Mouse (Mus musculus): Measurements from ENCODE around the gene Pacsin2. TPM values are rescaled to one million over a fixed set of nuclear protein-coding genes. Genes with fewer than 3 reads are reported as not detected.

Pacsin2 gene
- total and polyA plus RNA-seq, 2 experiments = 29.1 to 34.0 TPM

DNA sequence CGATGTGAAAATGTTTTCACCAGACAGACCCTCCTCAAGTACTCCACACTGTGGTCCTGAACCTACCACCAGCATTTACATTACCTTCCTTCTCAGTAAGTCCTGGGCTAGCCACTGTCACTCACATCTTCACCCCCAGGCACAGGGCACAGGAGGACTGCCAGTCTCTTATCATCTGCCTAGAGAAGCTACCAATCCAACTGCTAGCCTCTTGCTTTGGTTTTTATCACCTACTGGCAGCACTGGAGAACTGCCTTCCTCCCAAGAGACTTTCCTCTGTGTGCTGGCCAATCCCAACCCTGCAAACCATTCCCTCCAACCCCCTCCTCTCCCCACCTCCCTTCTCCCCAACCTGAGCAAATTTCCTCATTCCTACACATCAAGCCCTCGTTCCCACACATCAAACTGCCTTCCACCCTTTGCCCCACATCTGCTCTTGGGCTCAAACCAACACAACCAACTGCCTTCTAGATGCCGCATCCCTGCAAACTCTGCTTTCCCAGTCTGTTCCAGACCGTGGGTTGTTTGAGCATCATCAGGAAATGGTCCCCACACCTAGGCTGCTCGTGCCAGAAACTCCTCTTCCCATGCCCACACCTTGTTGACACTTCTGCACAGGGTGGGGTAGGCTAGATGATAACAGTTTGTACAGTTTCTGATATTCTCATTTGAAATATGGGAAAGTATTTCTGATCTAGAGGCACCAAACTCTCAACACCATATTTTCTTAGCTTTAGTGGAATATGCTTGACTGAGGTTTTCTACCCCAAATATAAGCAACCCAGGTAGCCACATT lies 40.6 kb downstream of the Pacsin2 start:
- 71% methylated on average over 5 of the region's 5 CpGs for WGBS
- Histone ChIP-seq H3K4me3 (ENCODE audit: insufficient read depth, low read depth, low read length) (no peak overlapping the region), H3K36me3 (ENCODE audit: control insufficient read depth, insufficient read depth, low read length) (no peaks in the 10 kb centered on the region), H3K9ac (ENCODE audit: low read depth, low read length) (no peak overlapping the region), H3K4me1 (ENCODE audit: control insufficient read depth, insufficient read depth, low read length) (peaks cover 8% of the 10 kb centered on the region), H3K27ac (replicated peaks; ENCODE audit: insufficient read depth, low read depth, low read length) (no peak overlapping the region), H3K79me2 (ENCODE audit: control insufficient read depth, insufficient read depth, low read length) (peaks cover 52% of the 10 kb centered on the region), H3K27me3 (ENCODE audit: control insufficient read depth, insufficient read depth, low read length) (no peaks in the 10 kb centered on the region)
- DNase-seq (ENCODE audit: extremely low read depth, low read depth, low spot score) = no peak
- TF ChIP-seq CTCF (IDR thresholded peaks at IDR 0.05; ENCODE audit: low read depth, low read length) = no peak

- no peak for TF ChIP-seq CTCF (IDR thresholded peaks at IDR 0.05; ENCODE audit: low read depth, low read length)
- no peak for TF ChIP-seq POLR2A (IDR thresholded peaks at IDR 0.05; ENCODE audit: extremely low read depth, insufficient read depth, low read length)
- Histone ChIP-seq H3K27me3 (ENCODE audit: control insufficient read depth, insufficient read depth, low read length) (no peaks in the 10 kb centered on the region), H3K4me1 (ENCODE audit: control insufficient read depth, insufficient read depth, low read length) (peaks cover 8% of the 10 kb centered on the region), H3K36me3 (ENCODE audit: control insufficient read depth, insufficient read depth, low read length) (no peaks in the 10 kb centered on the region), H3K27ac (replicated peaks; ENCODE audit: insufficient read depth, low read depth, low read length) (no peak overlapping the region), H3K4me3 (ENCODE audit: insufficient read depth, low read depth, low read length) (no peak overlapping the region), H3K9ac (ENCODE audit: low read depth, low read length) (no peak overlapping the region), H3K79me2 (ENCODE audit: control insufficient read depth, insufficient read depth, low read length) (peaks cover 57% of the 10 kb centered on the region)
- whole genome bisulfite sequencing = 81% methylated on average over 15 of the region's 15 CpGs
- DNase-seq (ENCODE audit: extremely low read depth, low read depth, low spot score) = no peak
Measured at GRCm38 (mm10) chr15:83422299-83422981, 42.0 kb downstream of the Pacsin2 start.

DNA sequence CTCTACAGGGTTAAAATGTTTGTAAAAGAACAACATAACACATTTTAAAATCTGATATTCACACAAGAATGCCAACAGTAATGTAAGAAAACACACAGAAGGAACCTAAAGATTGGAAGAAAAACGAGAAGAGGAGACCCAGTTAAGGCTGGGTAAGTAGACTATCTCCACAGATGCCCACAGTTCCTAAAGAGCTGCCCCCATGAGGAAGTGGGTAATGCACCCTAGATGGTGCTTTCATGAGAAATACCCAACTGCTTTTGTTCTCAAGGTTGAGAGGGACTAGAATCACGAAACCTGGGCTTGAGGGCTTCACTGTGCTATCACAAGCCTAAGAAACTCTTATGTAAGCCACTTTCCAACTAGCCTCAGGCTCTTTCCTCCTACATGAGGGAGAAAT lies 44.8 kb downstream of the Pacsin2 start:
- TF ChIP-seq POLR2A (IDR thresholded peaks at IDR 0.05; ENCODE audit: extremely low read depth, insufficient read depth, low read length) (no peak), CTCF (IDR thresholded peaks at IDR 0.05; ENCODE audit: low read depth, low read length) (no peak)
- Histone ChIP-seq H3K27me3 (ENCODE audit: control insufficient read depth, insufficient read depth, low read length) (no peaks in the 10 kb centered on the region), H3K4me3 (ENCODE audit: insufficient read depth, low read depth, low read length) (no peak overlapping the region), H3K9ac (ENCODE audit: low read depth, low read length) (no peak overlapping the region), H3K79me2 (ENCODE audit: control insufficient read depth, insufficient read depth, low read length) (peaks cover 46% of the 10 kb centered on the region), H3K27ac (replicated peaks; ENCODE audit: insufficient read depth, low read depth, low read length) (no peak overlapping the region), H3K36me3 (ENCODE audit: control insufficient read depth, insufficient read depth, low read length) (no peaks in the 10 kb centered on the region), H3K4me1 (ENCODE audit: control insufficient read depth, insufficient read depth, low read length) (peaks cover 8% of the 10 kb centered on the region; the same call in 1 of the 2 replicates)
- DNase-seq (ENCODE audit: extremely low read depth, low read depth, low spot score) = no peak
- WGBS = 79% methylated on average over 2 of the region's 2 CpGs

DNA sequence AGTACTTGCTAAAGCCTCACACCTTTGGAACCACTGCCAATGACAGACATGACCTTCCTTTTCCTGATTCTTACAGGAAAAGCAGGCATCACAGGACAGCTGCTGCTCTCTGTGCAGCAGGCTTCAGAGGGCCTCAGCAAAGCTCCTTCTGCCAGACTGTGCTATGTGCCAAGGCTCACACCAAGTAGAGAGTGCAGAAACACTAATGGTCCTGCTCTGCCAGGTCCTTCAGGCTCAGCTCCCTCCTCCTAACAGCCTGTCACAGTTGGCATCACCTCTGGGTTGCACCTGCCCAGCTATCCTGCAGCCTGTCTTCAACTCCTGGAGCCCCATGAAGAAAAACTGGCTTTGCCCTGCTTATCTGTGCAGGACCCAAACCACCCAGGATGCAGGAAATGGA lies 45.7 kb downstream of the Pacsin2 start:
- Histone ChIP-seq H3K4me3 (ENCODE audit: insufficient read depth, low read depth, low read length) (no peak overlapping the region), H3K27me3 (ENCODE audit: control insufficient read depth, insufficient read depth, low read length) (no peaks in the 10 kb centered on the region), H3K79me2 (ENCODE audit: control insufficient read depth, insufficient read depth, low read length) (peaks cover 43% of the 10 kb centered on the region), H3K36me3 (ENCODE audit: control insufficient read depth, insufficient read depth, low read length) (no peaks in the 10 kb centered on the region), H3K9ac (ENCODE audit: low read depth, low read length) (no peak overlapping the region), H3K27ac (replicated peaks; ENCODE audit: insufficient read depth, low read depth, low read length) (no peak overlapping the region), H3K4me1 (ENCODE audit: control insufficient read depth, insufficient read depth, low read length) (peaks cover 8% of the 10 kb centered on the region)
- TF ChIP-seq POLR2A (IDR thresholded peaks at IDR 0.05; ENCODE audit: extremely low read depth, insufficient read depth, low read length) (no peak), CTCF (IDR thresholded peaks at IDR 0.05; ENCODE audit: low read depth, low read length) (no peak)
- no peak for DNase-seq (ENCODE audit: extremely low read depth, low read depth, low spot score)

GRCm38 (mm10) chr15:83417916-83418315 lies 46.5 kb downstream of the Pacsin2 start:
- WGBS = 95% methylated on average over 6 of the region's 6 CpGs
- H3K4me1 ChIP-seq (ENCODE audit: control insufficient read depth, insufficient read depth, low read length) = peaks cover 8% of the 10 kb centered on the region
- TF ChIP-seq POLR2A (IDR thresholded peaks at IDR 0.05; ENCODE audit: extremely low read depth, insufficient read depth, low read length) = no peak
- TF ChIP-seq CTCF (IDR thresholded peaks at IDR 0.05; ENCODE audit: low read depth, low read length) = no peak

DNA sequence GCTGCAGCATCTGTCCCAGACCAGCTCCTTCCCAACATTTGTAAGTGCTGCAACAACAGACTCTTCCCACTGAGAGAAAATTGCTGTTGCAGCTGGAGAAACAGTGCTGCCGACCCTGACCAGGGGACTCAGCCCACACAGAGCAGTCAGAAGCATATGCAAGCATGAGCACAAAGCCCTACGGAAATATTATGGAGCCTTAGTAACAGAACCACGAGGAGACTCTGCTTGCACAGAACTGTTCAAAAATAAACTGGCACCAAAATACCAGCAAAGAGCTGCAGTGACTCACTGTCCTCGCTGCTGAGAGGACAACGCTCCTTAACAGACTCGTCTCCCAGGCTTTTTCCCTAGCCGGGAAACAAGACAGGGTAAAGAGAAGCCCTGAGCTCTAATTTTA lies 47.0 kb downstream of the Pacsin2 start:
- peaks cover 6% of the 10 kb centered on the region for H3K4me1 ChIP-seq (ENCODE audit: control insufficient read depth, insufficient read depth, low read length)
- 83% methylated on average over 7 of the region's 7 CpGs for WGBS
- no peak overlapping the region for H3K9ac ChIP-seq (ENCODE audit: low read depth, low read length)
- no peak for DNase-seq (ENCODE audit: extremely low read depth, low read depth, low spot score)
- H3K27ac ChIP-seq (replicated peaks; ENCODE audit: insufficient read depth, low read depth, low read length) = no peak overlapping the region
- no peaks in the 10 kb centered on the region for H3K27me3 ChIP-seq (ENCODE audit: control insufficient read depth, insufficient read depth, low read length)
- H3K4me3 ChIP-seq (ENCODE audit: insufficient read depth, low read depth, low read length) = no peak overlapping the region
- peaks cover 36% of the 10 kb centered on the region for H3K79me2 ChIP-seq (ENCODE audit: control insufficient read depth, insufficient read depth, low read length)
- TF ChIP-seq CTCF (IDR thresholded peaks at IDR 0.05; ENCODE audit: low read depth, low read length) (no peak), POLR2A (IDR thresholded peaks at IDR 0.05; ENCODE audit: extremely low read depth, insufficient read depth, low read length) (no peak)
- no peaks in the 10 kb centered on the region for H3K36me3 ChIP-seq (ENCODE audit: control insufficient read depth, insufficient read depth, low read length)

More at GRCm38 (mm10) chr15:83417916-83418315, 46.5 kb downstream of the Pacsin2 start:
- Histone ChIP-seq H3K79me2 (ENCODE audit: control insufficient read depth, insufficient read depth, low read length) (peaks cover 38% of the 10 kb centered on the region), H3K4me3 (ENCODE audit: insufficient read depth, low read depth, low read length) (no peak overlapping the region), H3K9ac (ENCODE audit: low read depth, low read length) (no peak overlapping the region), H3K27ac (replicated peaks; ENCODE audit: insufficient read depth, low read depth, low read length) (no peak overlapping the region), H3K27me3 (ENCODE audit: control insufficient read depth, insufficient read depth, low read length) (no peaks in the 10 kb centered on the region), H3K36me3 (ENCODE audit: control insufficient read depth, insufficient read depth, low read length) (no peaks in the 10 kb centered on the region)
- no peak for DNase-seq (ENCODE audit: extremely low read depth, low read depth, low spot score)
